Mouse (Mus musculus) heart, embryonic 12.5 days (tissue): ENCODE results near the gene Galr2. TPM values are rescaled to one million over a fixed set of nuclear protein-coding genes. Genes with fewer than 3 reads are reported as not detected.
A peak's percentile ranks its signal among the peaks of the same experiment; 100 is the strongest.
"Not testable (repeated sequence)": the region's sequence is repeated elsewhere in the genome, so short reads cannot be mapped to it uniquely, and the experiment has no call there.

ENCODE experiments used
- ATAC-seq: fragments of 200-750 bp; cut with Nextera tagmentation; 2 replicates; pipeline ENCODE4 v1.8.0; 2017; ENCODE audit warnings: moderate TSS enrichment, moderate library complexity; ENCODE audit not compliant: insufficient number of reproducible peaks, low FRiP score
- H3K27ac ChIP-seq: fragments of 300-500 bp; sonication (generic); 2 replicates; pipeline ENCODE4 v1.5.1; 2016; ENCODE audit warnings: mild to moderate bottlenecking, moderate library complexity; ENCODE audit not compliant: poor library complexity, severe bottlenecking
- H3K27me3 ChIP-seq: fragments of 300-500 bp; sonication (generic); replicated peaks from 2 replicates; pipeline ENCODE4 v1.6.1; 2016; ENCODE audit warnings: mild to moderate bottlenecking, moderate library complexity
- H3K36me3 ChIP-seq: fragments of 300-500 bp; sonication (generic); 2 replicates; pipeline ENCODE4 v1.6.1; 2016; ENCODE audit warnings: mild to moderate bottlenecking, moderate library complexity
- H3K4me1 ChIP-seq: fragments of 300-500 bp; sonication (generic); replicated peaks from 2 replicates; pipeline ENCODE4 v1.6.1; 2016; ENCODE audit warnings: mild to moderate bottlenecking
- H3K4me2 ChIP-seq: fragments of 300-500 bp; sonication (generic); 2 replicates; pipeline ENCODE4 v1.6.1; 2016; ENCODE audit warnings: mild to moderate bottlenecking, moderate library complexity
- H3K4me3 ChIP-seq: fragments of 300-500 bp; sonication (generic); 2 replicates; pipeline ENCODE4 v1.5.1; 2016; ENCODE audit warnings: mild to moderate bottlenecking
- H3K9ac ChIP-seq: fragments of 300-500 bp; sonication (generic); 2 replicates; pipeline ENCODE4 v1.6.1; 2016; ENCODE audit warnings: mild to moderate bottlenecking, moderate library complexity
- H3K9me3 ChIP-seq: fragments of 300-500 bp; sonication (generic); replicated peaks from 2 replicates; pipeline ENCODE4 v1.6.1; 2016; ENCODE audit warnings: mild to moderate bottlenecking, moderate library complexity
- WGBS: fragments of 180-500 bp; shearing (Covaris S2); methylation state at CpG from one replicate; pipeline ENCODE4 v1.1.7; 2016; 5-methylcytosine and 5-hydroxymethylcytosine counted together
- polyA plus RNA-seq: library from polyadenylated mRNA; unstranded; fragments of >200 nt; fragmentation: Nextera tagmentation; extraction: Ambion mirVana; gene quantifications from 2 replicates; pipeline ENCODE4 v1.2.1, GENCODE M21; 2016

The Galr2 gene
- polyA plus RNA-seq, 1 experiment from 2014 or later, result not detected

DNA sequence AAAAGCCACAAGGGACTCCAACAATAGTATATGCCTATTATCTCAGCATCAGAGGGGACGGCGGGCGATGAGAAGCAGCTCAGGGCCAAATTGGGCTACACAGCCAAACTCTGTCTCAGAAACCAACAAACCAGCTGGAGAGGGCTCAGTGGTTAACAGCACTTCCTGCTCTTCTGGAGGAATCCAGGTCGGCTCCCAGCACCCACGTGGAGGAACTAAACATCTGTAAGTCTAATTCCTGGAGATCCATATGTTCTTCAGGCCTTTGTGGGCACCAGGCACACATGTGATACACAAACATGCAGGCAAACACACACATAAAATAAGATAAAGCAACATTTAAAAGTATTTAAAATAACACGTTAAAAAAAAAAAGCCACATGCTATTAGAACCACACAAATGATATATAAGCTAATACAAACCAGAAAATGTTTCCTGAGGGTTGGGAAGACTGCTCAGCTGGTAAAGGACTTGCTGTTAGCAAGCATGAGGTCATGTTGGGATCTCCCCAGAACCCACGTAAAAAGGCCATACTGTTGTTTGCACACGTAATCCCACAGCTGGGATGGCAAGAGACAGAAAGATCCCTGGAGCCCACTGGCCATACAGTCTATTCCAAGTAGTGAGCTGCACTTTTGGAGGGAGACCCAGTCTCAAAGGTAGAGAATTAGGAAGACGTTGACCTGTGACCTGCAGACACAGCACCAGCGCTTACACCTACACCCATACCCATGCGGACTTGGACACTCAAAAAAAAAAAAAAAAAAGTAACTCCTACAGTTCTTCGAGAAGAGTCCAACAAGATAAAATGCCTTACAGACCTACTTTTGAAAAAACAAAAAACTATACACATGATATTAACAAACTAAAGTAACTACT, 7.9 kb upstream of the Galr2 start:
- Histone ChIP-seq H3K9me3 (no peaks in the 10 kb centered on the region), H3K27ac (no peak overlapping the region), H3K4me3 (peak overlapping the region; percentile 70), H3K4me1 (peaks cover 20% of the 10 kb centered on the region), H3K4me2 (peak overlapping the region; percentile 89), H3K9ac (peak overlapping the region; percentile 94), H3K36me3 (peaks cover 42% of the 10 kb centered on the region), H3K27me3 (no peaks in the 10 kb centered on the region)
- WGBS, result 43% methylated on average over 12 of the region's 12 CpGs
- no peak for ATAC-seq

DNA sequence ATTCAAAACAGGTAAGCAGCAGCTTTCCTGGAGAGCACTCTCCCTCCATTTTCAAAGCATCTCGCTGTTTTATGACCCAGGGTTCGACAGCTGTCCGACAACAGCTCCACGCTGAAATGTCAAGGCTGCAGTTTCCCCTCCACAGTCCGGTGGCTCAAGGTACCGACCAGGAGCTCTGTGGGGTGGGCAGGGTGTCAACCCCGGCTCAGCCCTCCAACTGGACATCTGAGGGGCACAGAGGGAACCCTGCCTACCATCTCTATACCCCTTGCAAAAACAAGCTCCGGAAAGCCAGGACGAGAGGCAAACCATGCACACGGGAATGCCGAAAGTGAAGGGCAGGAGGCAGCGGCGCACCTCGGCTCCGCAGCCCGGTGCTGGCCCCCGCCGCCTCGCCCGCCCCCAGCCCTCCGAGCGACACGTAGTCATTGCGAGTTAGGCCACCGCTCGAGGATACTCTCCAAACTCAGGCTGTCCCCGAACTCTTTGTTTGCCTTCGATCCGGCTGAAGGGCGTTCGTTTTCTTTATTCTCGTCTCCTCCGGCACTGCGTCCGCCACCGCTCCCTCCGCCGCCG, 7.2 kb upstream of the Galr2 start:
- Histone ChIP-seq H3K9me3 (no peaks in the 10 kb centered on the region), H3K27me3 (no peaks in the 10 kb centered on the region), H3K4me2 (peak overlapping the region; percentile 89), H3K36me3 (peaks cover 35% of the 10 kb centered on the region), H3K9ac (peak overlapping the region; percentile 94), H3K27ac (peak overlapping the region; percentile 48), H3K4me1 (peaks cover 20% of the 10 kb centered on the region), H3K4me3 (peak overlapping the region; percentile 70)
- WGBS, result under 1% methylated on average over 39 of the region's 39 CpGs
- ATAC-seq, result peak; percentile 66

DNA sequence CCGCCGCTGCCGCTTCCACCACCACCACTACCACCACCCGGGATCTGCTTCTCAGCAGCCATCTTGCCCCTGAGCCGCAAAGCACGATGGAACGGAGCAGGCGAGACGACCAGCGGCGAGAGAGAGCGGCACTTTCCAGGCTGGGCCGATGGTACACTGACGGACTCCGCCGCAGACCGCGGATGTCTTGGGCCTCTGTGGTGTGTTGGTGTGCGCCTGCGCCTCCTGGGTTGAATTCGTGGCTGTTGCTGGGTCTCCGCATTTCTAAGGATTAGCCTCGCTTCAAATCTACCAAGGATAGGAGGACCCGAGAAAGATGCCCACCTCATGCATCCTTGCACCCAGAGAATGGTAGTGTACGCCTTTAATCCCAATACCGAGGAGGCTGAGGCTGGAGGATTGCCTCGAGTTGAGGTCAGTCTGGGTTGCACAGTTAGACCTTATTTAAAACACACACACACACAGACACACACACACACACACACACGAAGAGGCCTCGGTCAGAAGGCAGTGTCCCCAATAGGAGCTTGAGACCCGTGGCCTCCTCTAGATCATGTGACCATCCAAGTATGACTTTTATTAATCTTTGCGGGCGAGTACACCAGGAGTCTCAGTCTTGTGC, 6.6 kb upstream of the Galr2 start, which contains the start of gene Srp68:
Gene Srp68, minus strand, starts transcription at position 173 of the 622 bp plus-strand sequence.
- H3K27me3 ChIP-seq, result no peaks in the 10 kb centered on the region
- H3K4me2 ChIP-seq, result peak within 1 kb of the TSS; percentile 89
- H3K27ac ChIP-seq, result peak within 1 kb of the TSS; percentile 72
- 4% methylated on average over 32 of the region's 32 CpGs for WGBS
- H3K9ac ChIP-seq, result peak within 1 kb of the TSS; percentile 94
- H3K4me3 ChIP-seq, result peak within 1 kb of the TSS; percentile 70
- peak; percentile 96 for ATAC-seq
- peaks cover 29% of the 10 kb centered on the region for H3K36me3 ChIP-seq
- no peaks in the 10 kb centered on the region for H3K9me3 ChIP-seq
- peaks cover 20% of the 10 kb centered on the region for H3K4me1 ChIP-seq

DNA sequence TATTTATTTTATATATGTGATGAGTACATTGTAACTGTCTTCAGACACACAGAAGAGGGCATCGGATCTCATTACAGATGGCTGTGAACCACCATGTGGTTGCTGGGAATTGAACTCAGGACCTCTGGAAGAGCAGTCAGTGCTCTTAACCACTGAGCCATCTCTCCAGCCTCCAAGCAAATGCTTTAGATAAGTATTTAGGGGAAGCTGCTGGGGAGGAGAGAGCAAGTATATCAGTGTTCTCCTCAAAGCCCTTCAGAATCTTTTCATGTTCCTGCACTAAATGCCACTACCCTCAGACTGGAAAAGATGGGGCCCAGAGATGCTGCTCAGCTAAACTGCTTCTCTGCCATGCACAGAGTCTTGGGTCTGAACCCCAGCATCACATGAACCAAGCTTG, 3.6 kb upstream of the Galr2 start:
- H3K9me3 ChIP-seq, H3K9ac ChIP-seq, H3K36me3 ChIP-seq, H3K4me2 ChIP-seq, ATAC-seq, H3K27ac ChIP-seq, H3K4me3 ChIP-seq: not testable (repeated sequence)
- 85% methylated on average over 1 of the region's 1 CpGs for WGBS
- peaks cover 27% of the 10 kb centered on the region for H3K27me3 ChIP-seq
- H3K4me1 ChIP-seq, result peaks cover 23% of the 10 kb centered on the region

DNA sequence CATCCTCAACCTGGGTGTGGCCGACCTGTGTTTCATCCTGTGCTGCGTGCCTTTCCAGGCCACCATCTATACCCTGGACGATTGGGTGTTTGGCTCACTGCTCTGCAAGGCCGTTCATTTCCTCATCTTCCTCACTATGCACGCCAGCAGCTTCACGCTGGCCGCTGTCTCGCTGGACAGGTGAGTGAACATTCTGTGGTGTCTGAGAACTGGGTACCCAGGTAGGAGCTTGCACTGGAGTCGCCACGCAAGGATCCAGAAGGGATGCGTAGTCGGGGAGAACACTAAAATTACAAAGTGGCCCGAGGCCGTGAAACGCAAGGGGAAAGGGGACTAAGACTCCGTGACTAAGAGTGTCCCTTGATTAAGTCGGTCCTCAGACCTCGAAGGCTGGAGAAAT, 932 bp downstream of the Galr2 start:
- H3K9me3 ChIP-seq, result 0 out of 2 replicates have a peak, but pooled peaks cover 5% of the 10 kb centered on the region
- H3K27me3 ChIP-seq, result peaks cover 67% of the 10 kb centered on the region
- H3K4me3 ChIP-seq, result peak overlapping the region; percentile 39
- no peak for ATAC-seq
- H3K9ac ChIP-seq, result peak overlapping the region; percentile 47
- 3% methylated on average over 18 of the region's 18 CpGs for WGBS
- no peaks in the 10 kb centered on the region for H3K36me3 ChIP-seq
- H3K4me2 ChIP-seq, result peak overlapping the region; percentile 67
- no peak overlapping the region for H3K27ac ChIP-seq
- H3K4me1 ChIP-seq, result peaks cover 18% of the 10 kb centered on the region

DNA sequence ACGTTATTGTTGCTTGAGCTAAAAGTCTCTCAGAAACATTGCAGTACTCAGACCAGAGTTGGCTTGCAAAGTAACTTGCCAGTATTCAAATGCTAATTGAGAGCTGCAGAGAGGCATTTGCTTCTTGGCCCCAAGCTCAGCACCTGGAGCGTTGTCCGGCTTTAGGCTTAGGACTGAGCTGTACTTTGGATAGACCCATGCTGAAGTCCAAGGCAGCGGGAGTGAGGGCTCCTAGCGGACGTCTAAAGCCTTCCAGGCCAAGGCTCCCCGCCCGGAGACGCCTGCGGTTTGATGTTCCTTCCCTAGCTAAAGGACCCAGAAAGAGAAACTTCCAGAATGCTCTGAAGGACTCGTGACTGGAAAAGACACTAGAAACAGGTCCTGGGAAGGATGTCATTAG, 1.4 kb downstream of the Galr2 start:
- WGBS, result 3% methylated on average over 11 of the region's 11 CpGs
- H3K9ac ChIP-seq, result no peak overlapping the region
- H3K27ac ChIP-seq, result no peak overlapping the region
- H3K4me3 ChIP-seq, result peak overlapping the region; percentile 39
- no peaks in the 10 kb centered on the region for H3K36me3 ChIP-seq
- peak overlapping the region; percentile 67 for H3K4me2 ChIP-seq
- H3K9me3 ChIP-seq, result 0 out of 2 replicates have a peak, but pooled peaks cover 5% of the 10 kb centered on the region
- peaks cover 67% of the 10 kb centered on the region for H3K27me3 ChIP-seq
- ATAC-seq, result no peak
- H3K4me1 ChIP-seq, result peaks cover 18% of the 10 kb centered on the region

DNA sequence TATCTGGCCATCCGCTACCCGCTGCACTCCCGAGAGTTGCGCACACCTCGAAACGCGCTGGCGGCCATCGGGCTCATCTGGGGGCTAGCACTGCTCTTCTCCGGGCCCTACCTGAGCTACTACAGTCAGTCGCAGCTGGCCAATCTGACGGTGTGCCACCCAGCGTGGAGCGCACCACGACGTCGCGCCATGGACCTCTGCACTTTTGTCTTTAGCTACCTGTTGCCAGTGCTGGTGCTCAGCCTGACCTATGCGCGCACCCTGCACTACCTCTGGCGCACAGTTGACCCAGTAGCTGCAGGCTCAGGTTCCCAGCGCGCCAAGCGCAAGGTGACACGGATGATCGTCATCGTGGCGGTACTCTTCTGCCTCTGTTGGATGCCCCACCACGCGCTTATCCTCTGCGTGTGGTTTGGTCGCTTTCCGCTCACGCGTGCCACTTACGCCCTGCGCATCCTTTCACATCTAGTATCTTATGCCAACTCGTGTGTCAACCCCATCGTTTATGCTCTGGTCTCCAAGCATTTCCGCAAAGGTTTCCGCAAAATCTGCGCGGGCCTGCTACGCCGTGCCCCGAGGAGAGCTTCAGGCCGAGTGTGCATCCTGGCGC, 2.3 kb downstream of the Galr2 start:
- H3K9me3 ChIP-seq, result 0 out of 2 replicates have a peak, but pooled peaks cover 5% of the 10 kb centered on the region
- no peak overlapping the region for H3K9ac ChIP-seq
- whole genome bisulfite sequencing, result 10% methylated on average over 48 of the region's 48 CpGs
- peak overlapping the region; percentile 7; the same call in 1 of the 2 replicates for H3K4me2 ChIP-seq
- H3K4me3 ChIP-seq, result peak overlapping the region; percentile 3; the same call in 1 of the 2 replicates
- peaks cover 67% of the 10 kb centered on the region for H3K27me3 ChIP-seq
- no peak for ATAC-seq
- H3K27ac ChIP-seq, result no peak overlapping the region
- peaks cover 5% of the 10 kb centered on the region for H3K36me3 ChIP-seq
- H3K4me1 ChIP-seq, result peaks cover 20% of the 10 kb centered on the region

DNA sequence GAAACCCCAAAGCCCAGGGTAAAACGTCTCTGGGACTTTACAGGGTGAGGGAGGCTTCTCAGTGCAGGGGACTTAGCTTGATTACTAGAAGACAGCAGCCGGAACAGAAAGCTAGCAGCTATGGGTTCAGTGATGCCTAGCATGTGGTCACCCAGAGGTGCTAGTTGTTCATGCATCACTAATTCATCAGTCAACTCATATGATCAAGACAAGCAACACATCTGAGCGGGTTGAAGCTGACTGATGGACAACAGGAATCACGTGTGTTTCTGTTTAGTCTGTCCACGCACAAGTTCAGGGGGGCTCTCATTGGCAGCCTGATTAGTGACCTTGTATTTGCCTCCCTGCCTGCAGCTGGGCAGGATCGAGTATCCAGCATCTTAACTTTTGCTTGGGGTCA, 3.2 kb downstream of the Galr2 start:
- Histone ChIP-seq H3K4me3 (no peak overlapping the region), H3K4me1 (peaks cover 23% of the 10 kb centered on the region), H3K4me2 (no peak overlapping the region), H3K36me3 (peaks cover 14% of the 10 kb centered on the region), H3K9ac (no peak overlapping the region), H3K27ac (no peak overlapping the region), H3K27me3 (peaks cover 67% of the 10 kb centered on the region), H3K9me3 (0 out of 2 replicates have a peak, but pooled peaks cover 5% of the 10 kb centered on the region)
- ATAC-seq, result no peak
- WGBS, result 55% methylated on average over 6 of the region's 6 CpGs

DNA sequence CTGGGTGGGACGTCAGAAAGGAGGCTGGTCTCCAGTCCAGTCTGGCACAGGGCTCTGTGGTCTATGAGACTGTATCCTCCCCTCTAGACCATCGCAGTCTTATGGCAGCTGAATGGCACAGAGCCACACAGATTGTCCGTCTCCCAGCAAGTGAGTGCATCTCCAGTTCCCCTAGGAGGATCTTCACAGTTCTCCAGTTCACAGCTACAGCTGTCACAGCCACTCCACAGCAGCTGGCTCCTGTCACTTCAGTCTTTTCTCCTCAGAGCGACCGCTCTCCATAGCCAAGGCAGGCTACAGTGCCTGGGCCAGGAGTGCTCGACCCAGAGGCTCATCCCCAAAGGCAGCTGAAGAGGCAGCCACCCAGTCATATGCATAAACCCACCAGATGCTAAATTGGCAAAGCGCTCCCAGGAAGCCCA, 5.0 kb downstream of the Galr2 start:
- Histone ChIP-seq H3K9me3 (0 out of 2 replicates have a peak, but pooled peaks cover 5% of the 10 kb centered on the region), H3K4me1 (peaks cover 32% of the 10 kb centered on the region), H3K27me3 (peaks cover 54% of the 10 kb centered on the region), H3K27ac (no peak overlapping the region), H3K4me3 (no peak overlapping the region), H3K4me2 (no peak overlapping the region), H3K9ac (no peak overlapping the region), H3K36me3 (peaks cover 27% of the 10 kb centered on the region)
- no peak for ATAC-seq
- WGBS, result 66% methylated on average over 7 of the region's 7 CpGs

DNA sequence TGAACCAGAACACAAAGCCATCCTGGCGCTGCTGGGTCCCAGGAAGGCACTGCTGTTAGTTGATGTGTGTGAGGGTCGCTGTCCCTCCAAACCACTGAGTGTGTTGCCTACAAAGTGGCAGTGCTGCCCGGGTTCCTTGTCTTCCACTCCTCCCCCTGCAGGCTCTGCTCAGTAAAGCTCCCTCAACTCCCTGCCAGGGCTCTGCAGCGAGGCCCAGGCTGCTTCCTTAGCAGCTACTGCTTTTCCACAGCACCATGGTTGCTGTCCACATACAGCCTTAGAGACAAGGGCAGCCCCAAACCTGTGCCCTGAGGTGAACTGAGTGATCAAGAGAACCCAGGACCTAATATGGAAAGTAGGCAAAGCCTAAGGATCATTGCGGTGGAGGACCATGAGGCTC, 6.6 kb downstream of the Galr2 start:
- Histone ChIP-seq H3K9me3 (0 out of 2 replicates have a peak, but pooled peaks cover 5% of the 10 kb centered on the region), H3K9ac (no peak overlapping the region), H3K4me3 (no peak overlapping the region), H3K36me3 (peaks cover 38% of the 10 kb centered on the region), H3K4me1 (peaks cover 25% of the 10 kb centered on the region), H3K27me3 (peaks cover 39% of the 10 kb centered on the region), H3K27ac (no peak overlapping the region), H3K4me2 (no peak overlapping the region)
- WGBS, result 75% methylated on average over 5 of the region's 5 CpGs
- no peak for ATAC-seq
